Mouse (Mus musculus): ENCODE measurements at regions not wholly inside any gene's neighbourhood (a gene's known extent, or its start where the extent isn't known, plus 50 kb on each side); places are given as distances from the start of the nearest gene placed in this dataset.

GRCm38 (mm10) chr5:129416425-129416824 lies 84.6 kb upstream of the Sfswap start:
- TF ChIP-seq GATA1 (IDR thresholded peaks at IDR 0.05; ENCODE audit: borderline replicate concordance, low read length) (no peak), FLI1 (IDR thresholded peaks at IDR 0.05; ENCODE audit: low read length) (no peak)
- H3K4me1 ChIP-seq: no peaks in the 10 kb centered on the region

DNA sequence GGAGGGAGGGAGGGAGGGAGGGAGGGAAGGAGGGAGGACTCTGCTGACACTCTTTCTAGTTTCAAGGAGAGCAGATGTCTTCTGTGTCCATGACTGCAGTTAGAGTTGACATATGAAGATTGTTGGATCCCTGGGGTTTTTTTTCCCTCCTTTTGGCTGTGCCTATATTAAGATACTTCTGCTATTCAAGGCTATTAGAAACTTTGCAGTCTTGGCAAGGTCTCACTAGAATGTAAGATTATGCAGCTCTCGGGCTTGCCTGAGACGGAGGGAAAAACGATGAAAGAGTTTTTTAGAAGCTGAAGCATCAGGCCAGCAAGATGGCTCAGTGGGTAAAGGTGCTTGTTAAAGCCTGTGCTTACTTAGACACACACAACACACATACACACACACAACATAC lies 83.5 kb upstream of the Sfswap start:
- Histone ChIP-seq H3K27me3 (replicated peaks) (no peaks in the 10 kb centered on the region), H3K9me3 (peaks cover 11% of the 10 kb centered on the region), H3K4me1 (no peaks in the 10 kb centered on the region), H3K4me3 (replicated peaks) (no peak overlapping the region), H3K36me3 (replicated peaks; ENCODE audit: low read length) (no peaks in the 10 kb centered on the region)
- TF ChIP-seq GATA1 (IDR thresholded peaks at IDR 0.05; ENCODE audit: borderline replicate concordance, low read length) (no peak), FLI1 (IDR thresholded peaks at IDR 0.05; ENCODE audit: low read length) (no peak)

More at GRCm38 (mm10) chr5:129416425-129416824, 84.6 kb upstream of the Sfswap start:
- no peak overlapping the region for H3K4me3 ChIP-seq (replicated peaks)
- H3K36me3 ChIP-seq (replicated peaks; ENCODE audit: low read length): no peaks in the 10 kb centered on the region
- H3K27me3 ChIP-seq (replicated peaks): no peaks in the 10 kb centered on the region
- peaks cover 11% of the 10 kb centered on the region for H3K9me3 ChIP-seq

- H3K27me3 ChIP-seq (replicated peaks): peaks cover 2% of the 10 kb centered on the region
- H3K4me1 ChIP-seq: no peaks in the 10 kb centered on the region
- H3K9me3 ChIP-seq: peaks cover 27% of the 10 kb centered on the region
- TF ChIP-seq GATA1 (IDR thresholded peaks at IDR 0.05; ENCODE audit: borderline replicate concordance, low read length) (no peak), FLI1 (IDR thresholded peaks at IDR 0.05; ENCODE audit: low read length) (no peak)
- H3K4me3 ChIP-seq (replicated peaks): no peak overlapping the region
- no peaks in the 10 kb centered on the region for H3K36me3 ChIP-seq (replicated peaks; ENCODE audit: low read length)
Measured at GRCm38 (mm10) chr5:129420981-129421380, 80.0 kb upstream of the Sfswap start.

GRCm38 (mm10) chr5:129429897-129430296 lies 71.1 kb upstream of the Sfswap start:
- no peak overlapping the region for H3K4me3 ChIP-seq (replicated peaks)
- peaks cover 13% of the 10 kb centered on the region for H3K9me3 ChIP-seq
- TF ChIP-seq FLI1 (IDR thresholded peaks at IDR 0.05; ENCODE audit: low read length): no peak
- no peak for TF ChIP-seq GATA1 (IDR thresholded peaks at IDR 0.05; ENCODE audit: borderline replicate concordance, low read length)
- no peaks in the 10 kb centered on the region for H3K4me1 ChIP-seq
- no peaks in the 10 kb centered on the region for H3K36me3 ChIP-seq (replicated peaks; ENCODE audit: low read length)
- H3K27me3 ChIP-seq (replicated peaks): peaks cover 4% of the 10 kb centered on the region

GRCm38 (mm10) chr5:129430330-129430729 lies 70.7 kb upstream of the Sfswap start:
- Histone ChIP-seq H3K36me3 (replicated peaks; ENCODE audit: low read length) (no peaks in the 10 kb centered on the region), H3K4me1 (no peaks in the 10 kb centered on the region), H3K9me3 (peaks cover 9% of the 10 kb centered on the region; the same call in 1 of the 2 replicates), H3K27me3 (replicated peaks) (peaks cover 4% of the 10 kb centered on the region), H3K4me3 (replicated peaks) (no peak overlapping the region)
- TF ChIP-seq GATA1 (IDR thresholded peaks at IDR 0.05; ENCODE audit: borderline replicate concordance, low read length) (no peak), FLI1 (IDR thresholded peaks at IDR 0.05; ENCODE audit: low read length) (no peak)

GRCm38 (mm10) chr5:129449931-129450573 lies 51.0 kb upstream of the Sfswap start:
- H3K27me3 ChIP-seq (replicated peaks): peaks cover 6% of the 10 kb centered on the region
- no peaks in the 10 kb centered on the region for H3K36me3 ChIP-seq (replicated peaks; ENCODE audit: low read length)
- no peak overlapping the region for H3K4me3 ChIP-seq (replicated peaks)
- peaks cover 7% of the 10 kb centered on the region for H3K9me3 ChIP-seq
- H3K4me1 ChIP-seq: peaks cover 5% of the 10 kb centered on the region
- no peak for TF ChIP-seq GATA1 (IDR thresholded peaks at IDR 0.05; ENCODE audit: borderline replicate concordance, low read length)

All from megakaryocyte, embryonic 14.5 days (primary cell).